Mouse (Mus musculus) embryonic facial prominence, embryonic 14.5 days (tissue): ENCODE results near the gene Gsta4. TPM values are rescaled to one million over a fixed set of nuclear protein-coding genes. Genes with fewer than 3 reads are reported as not detected.
A peak's percentile ranks its signal among the peaks of the same experiment; 100 is the strongest.

ENCODE experiments used
- ATAC-seq: fragments of 200-750 bp; cut with Nextera tagmentation; 2 replicates; pipeline ENCODE4 v1.8.0; 2017; ENCODE audit warnings: low read depth, moderate number of reproducible peaks, moderate TSS enrichment
- DNase-seq: peaks from one replicate; pipeline ENCODE4 v3.0.0-alpha.2; 2015; ENCODE audit warnings: low spot score
- H3K27ac ChIP-seq: fragments of 300-500 bp; sonication (generic); replicated peaks from 2 replicates; pipeline ENCODE4 v1.5.1; 2014; ENCODE audit warnings: low read depth, mild to moderate bottlenecking, low read length, moderate library complexity
- H3K27me3 ChIP-seq: fragments of 300-500 bp; sonication (generic); replicated peaks from 2 replicates; pipeline ENCODE4 v1.6.1; 2014; ENCODE audit warnings: low read length; ENCODE audit not compliant: control insufficient read depth, insufficient read depth
- H3K36me3 ChIP-seq: fragments of 300-500 bp; sonication (generic); 2 replicates; pipeline ENCODE4 v1.6.1; 2014; ENCODE audit warnings: low read length, mixed read lengths; ENCODE audit not compliant: control insufficient read depth, insufficient read depth
- H3K4me1 ChIP-seq: fragments of 300-500 bp; sonication (generic); 2 replicates; pipeline ENCODE4 v1.6.1; 2014; ENCODE audit warnings: antibody characterized with exemption, low read length; ENCODE audit not compliant: control insufficient read depth, insufficient read depth
- H3K4me2 ChIP-seq: fragments of 300-500 bp; sonication (generic); 2 replicates; pipeline ENCODE4 v1.6.1; 2014; ENCODE audit warnings: low read depth, mild to moderate bottlenecking, low read length, moderate library complexity, mixed read lengths
- H3K4me3 ChIP-seq: fragments of 300-500 bp; sonication (generic); 2 replicates; pipeline ENCODE4 v1.5.1; 2014; ENCODE audit warnings: low read depth, mild to moderate bottlenecking, low read length
- H3K9ac ChIP-seq: fragments of 300-500 bp; sonication (generic); 2 replicates; pipeline ENCODE4 v1.6.1; 2014; ENCODE audit warnings: low read depth, mild to moderate bottlenecking, low read length, moderate library complexity, mixed read lengths
- H3K9me3 ChIP-seq: fragments of 300-500 bp; sonication (generic); 2 replicates; pipeline ENCODE4 v1.6.1; 2016; ENCODE audit warnings: low read length; ENCODE audit not compliant: control insufficient read depth
- WGBS: fragments of 180-500 bp; shearing (Covaris S2); extraction: QIAGEN DNeasy Blood & Tissue Kit; methylation state at CpG from one replicate; pipeline ENCODE4 v1.1.7; 2014; 5-methylcytosine and 5-hydroxymethylcytosine counted together
- polyA plus RNA-seq: library from polyadenylated mRNA; unstranded; fragments of >200 nt; fragmentation: Nextera tagmentation; extraction: Ambion mirVana; gene quantifications from 2 replicates; pipeline ENCODE4 v1.2.1, GENCODE M21; 2014

Gsta4 gene
- polyA plus RNA-seq, 1 experiment from 2014 or later = 70.7 TPM

DNA sequence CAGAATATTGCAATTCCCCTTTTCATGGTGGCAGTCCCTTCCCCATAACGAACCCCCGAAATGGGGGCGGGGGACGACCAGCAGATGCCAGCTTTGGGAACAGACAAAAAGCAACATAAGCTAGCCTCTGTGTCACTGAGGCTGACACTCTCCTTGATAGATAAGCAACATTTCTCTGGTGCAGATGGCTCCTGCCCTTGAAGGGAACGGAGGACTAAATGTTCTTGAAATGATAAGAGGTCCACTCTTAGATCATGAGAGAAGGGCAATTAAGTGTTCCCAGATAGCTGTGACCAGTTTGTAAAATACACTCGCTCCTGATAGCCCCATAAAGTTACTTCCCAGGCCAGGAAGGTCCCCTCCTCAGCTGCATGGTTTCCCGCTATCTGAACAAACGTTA, 6.3 kb downstream of the Gsta4 start:
- no peaks in the 10 kb centered on the region for H3K9me3 ChIP-seq
- H3K4me1 ChIP-seq = peaks cover 13% of the 10 kb centered on the region
- no peak overlapping the region for H3K9ac ChIP-seq
- DNase-seq (no peak), ATAC-seq (no peak)
- WGBS = 87% methylated on average over 8 of the region's 8 CpGs
- no peak overlapping the region for H3K4me3 ChIP-seq
- H3K4me2 ChIP-seq = no peak overlapping the region
- H3K36me3 ChIP-seq = no peaks in the 10 kb centered on the region
- H3K27ac ChIP-seq = no peak overlapping the region
- H3K27me3 ChIP-seq = no peaks in the 10 kb centered on the region

DNA sequence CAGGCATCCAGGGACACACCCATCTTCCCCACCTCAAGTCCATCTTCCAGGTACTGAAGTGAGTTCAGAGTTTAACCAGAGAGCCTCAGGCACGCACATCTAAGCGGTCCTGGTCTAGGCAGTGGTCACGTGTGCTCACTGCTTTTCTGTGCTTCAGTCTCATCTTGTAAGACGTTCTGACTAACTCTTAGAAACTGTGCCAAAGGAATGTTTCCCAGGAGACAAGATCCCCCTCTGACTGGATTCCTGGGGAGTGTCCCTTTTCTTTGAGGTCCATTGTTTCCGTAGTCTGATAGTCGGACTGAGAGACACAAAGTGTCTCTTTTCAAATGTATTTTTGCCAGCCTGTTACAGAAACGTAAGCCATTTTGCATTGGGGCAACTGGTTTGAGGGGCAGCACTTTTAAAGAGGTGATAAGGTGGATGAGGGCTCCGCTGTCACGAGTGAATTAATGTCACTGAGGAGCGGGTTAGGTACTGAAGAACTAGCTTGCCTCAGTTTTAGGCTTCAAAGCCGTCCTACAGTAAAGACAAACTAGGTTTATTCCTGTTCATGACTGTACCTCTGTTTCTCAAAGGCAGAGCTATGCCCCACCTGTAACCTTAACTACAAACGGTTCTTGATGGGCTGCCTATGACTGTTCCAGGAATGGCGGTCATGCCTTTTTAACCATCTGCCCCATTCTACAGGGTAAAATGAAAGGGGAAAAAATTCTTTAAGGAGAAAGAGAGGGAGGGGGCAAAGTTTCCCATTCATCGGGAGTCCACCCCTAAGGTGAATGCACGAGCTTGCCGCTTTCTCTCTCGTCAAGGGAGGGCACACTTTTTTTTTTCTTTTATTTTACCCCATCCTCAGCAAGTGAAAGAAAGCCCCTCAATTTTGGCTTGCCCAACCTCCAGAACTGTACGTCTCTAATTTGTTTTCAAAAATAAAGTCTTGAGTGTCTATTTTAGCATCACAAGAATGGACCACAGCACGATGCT, 8.4 kb downstream of the Gsta4 start:
- H3K27ac ChIP-seq = no peak overlapping the region
- H3K9me3 ChIP-seq = no peaks in the 10 kb centered on the region
- H3K4me1 ChIP-seq = peaks cover 13% of the 10 kb centered on the region
- DNase-seq = peak; percentile 71
- peak overlapping the region; percentile 80 for H3K4me2 ChIP-seq
- 3% methylated on average over 19 of the region's 19 CpGs for WGBS
- H3K4me3 ChIP-seq = peak overlapping the region; percentile 45
- peak; percentile 34; the same call in 1 of the 2 replicates for ATAC-seq
- no peaks in the 10 kb centered on the region for H3K36me3 ChIP-seq
- no peaks in the 10 kb centered on the region for H3K27me3 ChIP-seq
- H3K9ac ChIP-seq = peak overlapping the region; percentile 54

DNA sequence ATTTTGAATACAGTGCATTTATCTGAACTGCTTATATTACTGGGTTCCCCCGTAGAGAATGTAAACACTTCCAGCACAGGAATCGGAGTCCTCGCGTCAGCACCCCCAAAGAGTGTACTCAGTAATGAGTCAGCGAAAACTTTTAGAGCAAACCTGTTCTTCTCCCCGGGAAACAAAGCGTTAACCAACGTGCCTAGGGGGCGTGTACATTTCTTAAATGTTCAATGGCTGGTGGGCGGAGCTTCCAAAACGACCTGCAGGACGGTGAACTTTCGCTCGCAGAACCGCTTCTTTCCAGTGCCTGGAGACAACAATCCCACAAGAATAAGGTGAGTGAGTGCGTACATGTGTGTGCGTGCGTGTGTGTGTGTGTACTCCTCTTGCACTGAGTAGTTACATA, 9.2 kb downstream of the Gsta4 start:
- peak overlapping the region; percentile 54 for H3K9ac ChIP-seq
- H3K4me1 ChIP-seq = peaks cover 13% of the 10 kb centered on the region
- no peaks in the 10 kb centered on the region for H3K36me3 ChIP-seq
- H3K9me3 ChIP-seq = no peaks in the 10 kb centered on the region
- no peaks in the 10 kb centered on the region for H3K27me3 ChIP-seq
- H3K4me2 ChIP-seq = peak overlapping the region; percentile 80
- peak; percentile 61 for ATAC-seq
- under 1% methylated on average over 18 of the region's 18 CpGs for WGBS
- H3K27ac ChIP-seq = peak overlapping the region; percentile 46; the same call in 1 of the 2 replicates
- DNase-seq = peak; percentile 96
- H3K4me3 ChIP-seq = peak overlapping the region; percentile 45

DNA sequence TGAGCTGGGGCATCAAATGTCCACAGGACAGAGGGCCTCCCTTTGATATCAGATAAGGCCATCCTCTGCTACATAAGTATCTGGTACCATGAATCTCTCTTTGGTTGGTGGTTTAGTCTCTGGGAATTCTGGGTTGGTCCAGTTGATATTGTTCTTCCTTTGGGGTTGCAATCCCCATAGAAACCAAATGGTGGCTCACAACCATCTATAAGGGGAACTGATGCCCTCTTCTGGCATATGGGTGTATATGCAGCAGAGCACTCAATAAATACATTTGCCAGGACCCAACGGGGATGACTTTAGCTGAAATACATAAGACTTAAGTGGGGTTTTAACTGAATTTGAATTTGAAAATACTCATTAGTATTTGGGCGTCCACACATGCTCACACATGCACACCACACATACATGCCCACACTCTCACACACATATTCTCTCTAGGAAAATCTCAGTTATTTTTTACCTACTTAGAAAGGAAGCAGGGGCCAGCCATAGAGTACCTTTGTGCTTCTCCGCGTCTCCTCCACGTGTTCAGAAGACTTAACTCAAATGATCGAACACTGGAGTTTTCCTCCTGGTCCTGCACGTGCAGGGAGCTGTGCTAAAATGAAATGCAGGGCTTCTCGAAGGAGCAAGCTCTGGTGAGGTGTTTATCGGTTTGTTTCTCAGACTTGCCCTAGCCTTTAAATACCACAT, 11.5 kb downstream of the Gsta4 start:
- ATAC-seq = no peak

DNA sequence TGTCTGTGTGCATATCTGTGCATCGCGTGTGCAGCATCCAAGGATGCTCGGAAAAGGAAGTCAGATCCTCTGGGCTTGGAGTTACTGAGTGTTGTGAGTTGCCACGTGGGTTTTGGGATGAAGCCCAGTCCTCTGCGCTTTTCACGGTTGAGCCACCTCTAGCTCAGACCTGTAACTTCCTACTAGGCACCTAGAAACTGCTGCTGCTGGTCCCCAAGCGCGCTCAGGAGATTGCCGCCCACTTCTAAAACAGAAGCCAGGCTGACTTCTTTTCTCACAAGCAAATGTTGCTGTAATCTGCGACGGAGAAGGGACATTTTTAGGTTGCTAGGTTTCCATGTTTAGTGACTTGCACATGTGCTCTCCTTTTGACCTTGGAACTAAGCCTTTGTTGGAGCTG, 12.5 kb downstream of the Gsta4 start:
- peaks cover 13% of the 10 kb centered on the region for H3K4me1 ChIP-seq
- ATAC-seq (no peak), DNase-seq (no peak)
- H3K27ac ChIP-seq = no peak overlapping the region
- no peaks in the 10 kb centered on the region for H3K9me3 ChIP-seq
- no peak overlapping the region for H3K4me2 ChIP-seq
- no peak overlapping the region for H3K4me3 ChIP-seq
- no peak overlapping the region for H3K9ac ChIP-seq
- H3K27me3 ChIP-seq = no peaks in the 10 kb centered on the region
- no peaks in the 10 kb centered on the region for H3K36me3 ChIP-seq
- 81% methylated on average over 11 of the region's 11 CpGs for WGBS

More for the DNA sequence above, 11.5 kb downstream of the Gsta4 start:
- H3K27me3 ChIP-seq = no peaks in the 10 kb centered on the region
- H3K27ac ChIP-seq = no peak overlapping the region
- no peak overlapping the region for H3K4me3 ChIP-seq
- H3K4me2 ChIP-seq = peak overlapping the region; percentile 80
- 49% methylated on average over 9 of the region's 9 CpGs for WGBS
- DNase-seq = peak; percentile 87
- H3K36me3 ChIP-seq = no peaks in the 10 kb centered on the region
- no peaks in the 10 kb centered on the region for H3K9me3 ChIP-seq
- no peak overlapping the region for H3K9ac ChIP-seq
- peaks cover 13% of the 10 kb centered on the region for H3K4me1 ChIP-seq

DNA sequence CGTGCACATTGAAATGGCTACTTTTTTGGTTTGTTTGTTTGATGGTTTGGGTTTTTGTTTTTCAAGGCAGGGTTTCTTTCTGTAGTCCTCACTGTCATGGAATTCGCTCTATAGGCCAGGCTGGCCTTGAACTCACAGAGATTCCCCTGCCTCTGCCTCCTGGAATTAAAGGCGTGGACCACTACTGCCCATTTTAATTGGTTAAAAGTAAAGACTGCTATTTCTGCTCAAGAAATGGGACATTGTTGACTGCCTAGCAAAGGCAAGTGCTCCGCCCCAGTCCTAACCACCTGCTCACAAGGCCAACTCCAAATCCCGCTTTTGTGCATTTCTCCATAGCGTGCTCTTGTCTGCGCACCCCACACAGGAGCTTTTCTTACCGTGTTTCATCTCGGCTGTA, 15.2 kb downstream of the Gsta4 start:
- Histone ChIP-seq H3K36me3 (no peaks in the 10 kb centered on the region), H3K27ac (no peak overlapping the region), H3K9ac (no peak overlapping the region), H3K27me3 (no peaks in the 10 kb centered on the region), H3K4me3 (no peak overlapping the region), H3K4me2 (no peak overlapping the region), H3K9me3 (no peaks in the 10 kb centered on the region), H3K4me1 (peaks cover 4% of the 10 kb centered on the region; the same call in 1 of the 2 replicates)
- 97% methylated on average over 9 of the region's 9 CpGs for WGBS
- ATAC-seq (no peak), DNase-seq (no peak)

DNA sequence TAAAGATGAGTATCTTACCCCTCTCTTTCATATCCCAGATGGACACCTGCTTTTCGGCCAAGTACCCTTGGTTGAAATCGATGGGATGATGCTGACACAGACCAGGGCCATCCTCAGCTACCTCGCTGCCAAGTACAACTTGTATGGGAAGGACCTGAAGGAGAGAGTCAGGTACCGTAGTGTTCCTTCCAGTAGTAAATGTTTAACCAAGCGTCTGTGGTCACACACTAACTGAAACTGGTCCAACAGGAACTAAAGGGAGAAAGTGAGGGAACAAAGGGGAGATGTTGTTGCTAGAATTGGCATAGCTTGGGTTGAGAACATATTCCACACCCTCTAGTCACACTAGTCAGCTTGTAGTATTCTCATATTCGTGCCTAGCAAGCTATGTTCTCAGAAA, 21.6 kb downstream of the Gsta4 start:
- Histone ChIP-seq H3K9me3 (no peaks in the 10 kb centered on the region), H3K4me2 (no peak overlapping the region), H3K27me3 (no peaks in the 10 kb centered on the region), H3K4me3 (no peak overlapping the region), H3K36me3 (peaks cover 21% of the 10 kb centered on the region; the same call in 1 of the 2 replicates), H3K27ac (no peak overlapping the region), H3K4me1 (no peaks in the 10 kb centered on the region), H3K9ac (no peak overlapping the region)
- 88% methylated on average over 6 of the region's 6 CpGs for WGBS
- DNase-seq = no peak
- no peak for ATAC-seq

DNA sequence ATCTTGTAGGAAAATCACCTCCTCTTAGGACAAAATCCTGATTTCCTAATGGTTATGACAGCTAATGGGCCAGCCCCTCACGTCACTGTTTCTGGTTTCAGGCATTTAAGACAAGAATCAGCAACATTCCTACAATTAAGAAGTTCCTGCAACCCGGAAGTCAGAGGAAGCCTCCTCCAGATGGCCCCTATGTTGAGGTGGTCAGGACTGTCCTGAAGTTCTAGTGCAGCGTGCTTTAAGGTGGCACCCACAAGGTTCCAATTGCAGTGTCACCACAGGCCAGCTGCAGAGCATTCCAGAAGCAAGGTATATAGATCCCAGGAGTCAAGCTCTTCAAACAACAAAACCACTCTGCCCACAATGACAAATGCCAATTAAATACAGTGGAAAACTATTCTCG, 26.4 kb downstream of the Gsta4 start:
- H3K27ac ChIP-seq = no peak overlapping the region
- WGBS = 37% methylated on average over 4 of the region's 4 CpGs
- no peaks in the 10 kb centered on the region for H3K4me1 ChIP-seq
- peaks cover 29% of the 10 kb centered on the region; the same call in 1 of the 2 replicates for H3K36me3 ChIP-seq
- no peak overlapping the region for H3K4me3 ChIP-seq
- ATAC-seq (no peak), DNase-seq (no peak)
- no peaks in the 10 kb centered on the region for H3K27me3 ChIP-seq
- no peak overlapping the region for H3K9ac ChIP-seq
- no peak overlapping the region for H3K4me2 ChIP-seq
- no peaks in the 10 kb centered on the region for H3K9me3 ChIP-seq
